Mouse (Mus musculus): ENCODE data around the gene Vav3. TPM values are rescaled to one million over a fixed set of nuclear protein-coding genes. Genes with fewer than 3 reads are reported as not detected.

The Vav3 gene
- polyA plus RNA-seq, 1 experiment: 6.5 TPM

- Histone ChIP-seq H3K36me3 (replicated peaks; ENCODE audit: low read length) (peaks cover 88% of the 10 kb centered on the region), H3K27me3 (replicated peaks) (no peaks in the 10 kb centered on the region), H3K4me3 (replicated peaks) (no peak overlapping the region), H3K4me1 (peaks cover 25% of the 10 kb centered on the region), H3K9me3 (no peaks in the 10 kb centered on the region)
- TF ChIP-seq FLI1 (IDR thresholded peaks at IDR 0.05; ENCODE audit: low read length) (no peak), GATA1 (IDR thresholded peaks at IDR 0.05; ENCODE audit: borderline replicate concordance, low read length) (no peak)
These were observed 175.9 kb downstream of the Vav3 start for GRCm38 (mm10) chr3:109516372-109516771.

- no peaks in the 10 kb centered on the region for H3K27me3 ChIP-seq (replicated peaks)
- peaks cover 95% of the 10 kb centered on the region for H3K36me3 ChIP-seq (replicated peaks; ENCODE audit: low read length)
- H3K9me3 ChIP-seq: no peaks in the 10 kb centered on the region
- TF ChIP-seq GATA1 (IDR thresholded peaks at IDR 0.05; ENCODE audit: borderline replicate concordance, low read length) (no peak), FLI1 (IDR thresholded peaks at IDR 0.05; ENCODE audit: low read length) (no peak)
- peaks cover 25% of the 10 kb centered on the region for H3K4me1 ChIP-seq
- H3K4me3 ChIP-seq (replicated peaks): no peak overlapping the region
These were observed 181.7 kb downstream of the Vav3 start for GRCm38 (mm10) chr3:109522115-109522514.

- Histone ChIP-seq H3K4me3 (replicated peaks) (no peak overlapping the region), H3K36me3 (replicated peaks; ENCODE audit: low read length) (peaks cover 97% of the 10 kb centered on the region), H3K4me1 (peaks cover under 1% of the 10 kb centered on the region; the same call in 1 of the 2 replicates)
These were observed 185.4 kb downstream of the Vav3 start for GRCm38 (mm10) chr3:109525825-109526224.

GRCm38 (mm10) chr3:109526246-109526645 lies 185.8 kb downstream of the Vav3 start:
- Histone ChIP-seq H3K4me1 (no peaks in the 10 kb centered on the region), H3K9me3 (no peaks in the 10 kb centered on the region), H3K36me3 (replicated peaks; ENCODE audit: low read length) (peaks cover 97% of the 10 kb centered on the region), H3K4me3 (replicated peaks) (no peak overlapping the region), H3K27me3 (replicated peaks) (no peaks in the 10 kb centered on the region)
- TF ChIP-seq GATA1 (IDR thresholded peaks at IDR 0.05; ENCODE audit: borderline replicate concordance, low read length): no peak
- TF ChIP-seq FLI1 (IDR thresholded peaks at IDR 0.05; ENCODE audit: low read length): no peak

More at GRCm38 (mm10) chr3:109525825-109526224, 185.4 kb downstream of the Vav3 start:
- no peaks in the 10 kb centered on the region for H3K27me3 ChIP-seq (replicated peaks)
- H3K9me3 ChIP-seq: no peaks in the 10 kb centered on the region
- TF ChIP-seq FLI1 (IDR thresholded peaks at IDR 0.05; ENCODE audit: low read length) (no peak), GATA1 (IDR thresholded peaks at IDR 0.05; ENCODE audit: borderline replicate concordance, low read length) (no peak)

- H3K36me3 ChIP-seq (replicated peaks; ENCODE audit: low read length): peaks cover 97% of the 10 kb centered on the region
- TF ChIP-seq FLI1 (IDR thresholded peaks at IDR 0.05; ENCODE audit: low read length): no peak
- TF ChIP-seq GATA1 (IDR thresholded peaks at IDR 0.05; ENCODE audit: borderline replicate concordance, low read length): no peak
- H3K4me3 ChIP-seq (replicated peaks): no peak overlapping the region
- no peaks in the 10 kb centered on the region for H3K27me3 ChIP-seq (replicated peaks)
- H3K9me3 ChIP-seq: no peaks in the 10 kb centered on the region
- H3K4me1 ChIP-seq: no peaks in the 10 kb centered on the region
These were observed 186.2 kb downstream of the Vav3 start for GRCm38 (mm10) chr3:109526651-109527050.

- Histone ChIP-seq H3K9me3 (no peaks in the 10 kb centered on the region), H3K36me3 (replicated peaks; ENCODE audit: low read length) (peaks cover 97% of the 10 kb centered on the region), H3K4me1 (no peaks in the 10 kb centered on the region), H3K4me3 (replicated peaks) (no peak overlapping the region), H3K27me3 (replicated peaks) (no peaks in the 10 kb centered on the region)
- TF ChIP-seq FLI1 (IDR thresholded peaks at IDR 0.05; ENCODE audit: low read length) (no peak), GATA1 (IDR thresholded peaks at IDR 0.05; ENCODE audit: borderline replicate concordance, low read length) (no peak)
These were observed 188.2 kb downstream of the Vav3 start for GRCm38 (mm10) chr3:109528688-109529087.

GRCm38 (mm10) chr3:109537686-109538085 lies 197.2 kb downstream of the Vav3 start:
- TF ChIP-seq GATA1 (IDR thresholded peaks at IDR 0.05; ENCODE audit: borderline replicate concordance, low read length) (no peak), FLI1 (IDR thresholded peaks at IDR 0.05; ENCODE audit: low read length) (no peak)
- H3K27me3 ChIP-seq (replicated peaks): no peaks in the 10 kb centered on the region
- H3K4me1 ChIP-seq: peaks cover 16% of the 10 kb centered on the region
- no peak overlapping the region for H3K4me3 ChIP-seq (replicated peaks)
- H3K9me3 ChIP-seq: no peaks in the 10 kb centered on the region
- peaks cover 84% of the 10 kb centered on the region for H3K36me3 ChIP-seq (replicated peaks; ENCODE audit: low read length)

- TF ChIP-seq GATA1 (IDR thresholded peaks at IDR 0.05; ENCODE audit: borderline replicate concordance, low read length): no peak
- TF ChIP-seq FLI1 (IDR thresholded peaks at IDR 0.05; ENCODE audit: low read length): no peak
- Histone ChIP-seq H3K4me1 (peaks cover 20% of the 10 kb centered on the region), H3K4me3 (replicated peaks) (no peak overlapping the region), H3K9me3 (no peaks in the 10 kb centered on the region), H3K36me3 (replicated peaks; ENCODE audit: low read length) (peaks cover 77% of the 10 kb centered on the region), H3K27me3 (replicated peaks) (no peaks in the 10 kb centered on the region)
These were observed 199.6 kb downstream of the Vav3 start for GRCm38 (mm10) chr3:109540009-109540408.

GRCm38 (mm10) chr3:109544476-109545221 lies 204.2 kb downstream of the Vav3 start:
- H3K36me3 ChIP-seq (replicated peaks; ENCODE audit: low read length): peaks cover 81% of the 10 kb centered on the region
- peaks cover 19% of the 10 kb centered on the region for H3K4me1 ChIP-seq
- peaks cover 10% of the 10 kb centered on the region for H3K9me3 ChIP-seq
- no peaks in the 10 kb centered on the region for H3K27me3 ChIP-seq (replicated peaks)
- no peak overlapping the region for H3K4me3 ChIP-seq (replicated peaks)
- TF ChIP-seq GATA1 (IDR thresholded peaks at IDR 0.05; ENCODE audit: borderline replicate concordance, low read length) (no peak), FLI1 (IDR thresholded peaks at IDR 0.05; ENCODE audit: low read length) (no peak)

GRCm38 (mm10) chr3:109557329-109557728 lies 216.9 kb downstream of the Vav3 start:
- Histone ChIP-seq H3K4me1 (peaks cover 26% of the 10 kb centered on the region), H3K9me3 (no peaks in the 10 kb centered on the region), H3K4me3 (replicated peaks) (no peak overlapping the region), H3K27me3 (replicated peaks) (no peaks in the 10 kb centered on the region), H3K36me3 (replicated peaks; ENCODE audit: low read length) (peaks cover 72% of the 10 kb centered on the region)
- TF ChIP-seq FLI1 (IDR thresholded peaks at IDR 0.05; ENCODE audit: low read length): no peak
- no peak for TF ChIP-seq GATA1 (IDR thresholded peaks at IDR 0.05; ENCODE audit: borderline replicate concordance, low read length)
